Mouse (Mus musculus) ES-E14 (cell line): ENCODE results near the gene Sdad1. TPM values are rescaled to one million over a fixed set of nuclear protein-coding genes. Genes with fewer than 3 reads are reported as not detected.

Experiments
- DNase-seq: peaks from one replicate; pipeline ENCODE4 v3.0.0-alpha.2; 2013; ENCODE audit warnings: low read depth, low spot score
- H3K27ac ChIP-seq: 2 replicates; pipeline ENCODE4 v1.5.1; 2012; ENCODE audit warnings: low read depth, mild to moderate bottlenecking, low read length, moderate library complexity, mixed read lengths; ENCODE audit not compliant: poor library complexity, insufficient read depth, severe bottlenecking
- H3K36me3 ChIP-seq: 2 replicates; pipeline ENCODE4 v1.6.1; 2012; ENCODE audit warnings: mild to moderate bottlenecking, low read length, moderate library complexity, mixed read lengths; ENCODE audit not compliant: control insufficient read depth, poor library complexity, insufficient read depth, severe bottlenecking
- H3K4me1 ChIP-seq, 2 experiments: fragments of 150-350 bp in 1 of 2; sonication (generic) in 1 of 2; 2 replicates each; pipeline ENCODE4 v1.6.1; 2012; ENCODE audit warnings: low read length in 2 of 2, mild to moderate bottlenecking in 1 of 2, mixed read lengths in 1 of 2; ENCODE audit not compliant: control insufficient read depth in 2 of 2, insufficient read depth in 2 of 2, poor library complexity in 1 of 2
- H3K4me3 ChIP-seq, 2 experiments: fragments of 150-350 bp in 1 of 2; sonication (generic) in 1 of 2; 2 replicates each; pipeline ENCODE4 v1.5.1; 2012; ENCODE audit warnings: low read length in 2 of 2, low read depth in 1 of 2, mild to moderate bottlenecking in 1 of 2, mixed read lengths in 1 of 2; ENCODE audit not compliant: insufficient read depth in 1 of 2, poor library complexity in 1 of 2, severe bottlenecking in 1 of 2
- H3K9ac ChIP-seq: 2 replicates; pipeline ENCODE4 v1.6.1; 2012; ENCODE audit warnings: low read depth, mild to moderate bottlenecking, low read length, mixed read lengths; ENCODE audit not compliant: poor library complexity, insufficient read depth, severe bottlenecking
- H3K9me3 ChIP-seq: fragments of 150-350 bp; sonication (generic); 2 replicates; pipeline ENCODE4 v1.6.1; 2012; ENCODE audit warnings: low read depth, mild to moderate bottlenecking, low read length; ENCODE audit not compliant: control insufficient read depth, insufficient read depth
- CHD2 ChIP-seq: IDR thresholded peaks from 2 replicates; pipeline ENCODE4 v1.6.1; 2014; ENCODE audit warnings: mild to moderate bottlenecking, low read depth, low read length, inconsistent platforms
- HCFC1 ChIP-seq: IDR thresholded peaks from 2 replicates; pipeline ENCODE4 v1.6.1; 2012; ENCODE audit warnings: low read length, inconsistent platforms, borderline replicate concordance; ENCODE audit not compliant: insufficient read depth
- MAFK ChIP-seq: IDR thresholded peaks from 2 replicates; pipeline ENCODE4 v1.6.1; 2014; ENCODE audit warnings: mild to moderate bottlenecking, low read depth, low read length, inconsistent platforms; ENCODE audit not compliant: insufficient read depth
- ZC3H11A ChIP-seq: IDR thresholded peaks from 2 replicates; pipeline ENCODE4 v1.6.1; 2012; ENCODE audit warnings: low read depth, mild to moderate bottlenecking, inconsistent platforms, low read length, borderline replicate concordance
- ZNF384 ChIP-seq: IDR thresholded peaks from 2 replicates; pipeline ENCODE4 v1.6.1; 2012; ENCODE audit warnings: low read depth, low read length, inconsistent platforms
- in situ Hi-C, 2 experiments: fragments of 600-800 bp; cut with MboI; formaldehyde crosslinking; loops; one replicate each; pipeline ENCODE4 v1.15.1; 2025; ENCODE audit warnings: low sequenced_read_pairs in 2 of 2, inconsistent platforms in 1 of 2; ENCODE audit not compliant: unreplicated experiment in 2 of 2
- total RNA-seq: library from RNA; depleted of rRNA; stranded (reverse); fragments of 300-350 nt; gene quantifications from 2 replicates; pipeline ENCODE4 v1.2.3, GENCODE M21; 2012

Sdad1 gene
- total RNA-seq, 1 experiment = 63.9 TPM

DNA sequence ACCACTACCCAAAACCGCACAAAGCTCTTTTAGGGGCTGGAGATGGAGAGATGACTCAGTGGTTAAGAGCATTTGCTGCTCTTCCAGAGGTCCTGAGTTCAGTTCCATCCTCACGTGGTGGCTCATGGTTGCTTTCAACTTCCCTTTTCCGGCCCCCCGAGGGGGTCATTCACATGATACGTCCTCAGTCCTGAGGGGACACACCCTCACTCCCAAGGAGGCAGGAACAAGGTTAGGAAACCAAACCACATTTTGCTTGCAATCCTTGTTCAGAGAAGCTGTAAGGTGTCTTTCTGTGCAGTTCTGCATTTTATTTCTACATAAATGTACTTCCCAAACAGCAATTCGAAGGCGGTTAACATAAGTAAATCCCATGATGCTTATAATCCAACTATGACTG, 39.8 kb downstream of the Sdad1 start:
- H3K9me3 ChIP-seq = no peaks in the 10 kb centered on the region
- no peaks in the 10 kb centered on the region; the same call in 1 of the 2 replicates for H3K36me3 ChIP-seq
- peaks cover 0 to 7% of the 10 kb centered on the region in 2 experiments; a peak in 1 of 4 replicates for H3K4me1 ChIP-seq
- no peak overlapping the region for H3K4me3 ChIP-seq
- DNase-seq = no peak
- TF ChIP-seq ZNF384 (no peak), HCFC1 (no peak), MAFK (no peak), CHD2 (no peak), ZC3H11A (no peak)
- no peak overlapping the region for H3K27ac ChIP-seq
- in situ Hi-C loops = no loop called here
- no peak overlapping the region for H3K9ac ChIP-seq

- DNase-seq = no peak
- Histone ChIP-seq H3K4me3 (no peak overlapping the region), H3K4me1 (no peaks in the 10 kb centered on the region), H3K9ac (no peak overlapping the region), H3K27ac (no peak overlapping the region), H3K36me3 (peaks cover 1% of the 10 kb centered on the region; the same call in 1 of the 2 replicates), H3K9me3 (no peaks in the 10 kb centered on the region)
- no peak for TF ChIP-seq MAFK
- TF ChIP-seq CHD2 = no peak
- TF ChIP-seq ZC3H11A = no peak
- TF ChIP-seq HCFC1 = no peak
- no peak for TF ChIP-seq ZNF384
- in situ Hi-C loops = no loop called here
Observed at GRCm38 (mm10) chr5:92263761-92264359, 46.4 kb downstream of the Sdad1 start.

- no peak for DNase-seq
- H3K36me3 ChIP-seq = peaks cover 1% of the 10 kb centered on the region; the same call in 1 of the 2 replicates
- H3K9me3 ChIP-seq = no peaks in the 10 kb centered on the region
- in situ Hi-C loops = no loop called here
- no peak for TF ChIP-seq MAFK
- no peak for TF ChIP-seq ZNF384
- TF ChIP-seq CHD2 = no peak
- no peak for TF ChIP-seq HCFC1
- TF ChIP-seq ZC3H11A = no peak
- no peak overlapping the region for H3K4me3 ChIP-seq
- no peak overlapping the region for H3K27ac ChIP-seq
- H3K9ac ChIP-seq = no peak overlapping the region
- no peaks in the 10 kb centered on the region for H3K4me1 ChIP-seq
Observed at GRCm38 (mm10) chr5:92262646-92263045, 47.6 kb downstream of the Sdad1 start.

GRCm38 (mm10) chr5:92256218-92256617, 54.1 kb downstream of the Sdad1 start, which contains the start of gene Ppef2:
Ppef2 (minus strand) TSS chr5:92256278.
- no peak within 1 kb of the TSS for H3K4me3 ChIP-seq
- in situ Hi-C loops = no loop called here
- no peak within 1 kb of the TSS for H3K9ac ChIP-seq
- DNase-seq = no peak
- TF ChIP-seq HCFC1 (no peak), CHD2 (no peak), ZC3H11A (no peak), ZNF384 (no peak), MAFK (no peak)
- no peaks in the 10 kb centered on the region for H3K4me1 ChIP-seq
- H3K9me3 ChIP-seq = no peaks in the 10 kb centered on the region
- no peaks in the 10 kb centered on the region for H3K36me3 ChIP-seq
- no peak within 1 kb of the TSS for H3K27ac ChIP-seq

GRCm38 (mm10) chr5:92254476-92254875, 55.8 kb downstream of the Sdad1 start:
- no peaks in the 10 kb centered on the region for H3K9me3 ChIP-seq
- no peak overlapping the region for H3K4me3 ChIP-seq
- no peak overlapping the region for H3K27ac ChIP-seq
- 0 out of 4 replicates have a peak, but pooled peaks cover 0 to 2% of the 10 kb centered on the region in 2 experiments for H3K4me1 ChIP-seq
- no peak for DNase-seq
- in situ Hi-C loops = no loop called here
- H3K9ac ChIP-seq = no peak overlapping the region
- H3K36me3 ChIP-seq = no peaks in the 10 kb centered on the region
- no peak for TF ChIP-seq ZC3H11A
- TF ChIP-seq HCFC1 = no peak
- no peak for TF ChIP-seq MAFK
- TF ChIP-seq ZNF384 = no peak
- TF ChIP-seq CHD2 = no peak
